Mouse (Mus musculus): ENCODE results near the gene Cabin1.

DNA sequence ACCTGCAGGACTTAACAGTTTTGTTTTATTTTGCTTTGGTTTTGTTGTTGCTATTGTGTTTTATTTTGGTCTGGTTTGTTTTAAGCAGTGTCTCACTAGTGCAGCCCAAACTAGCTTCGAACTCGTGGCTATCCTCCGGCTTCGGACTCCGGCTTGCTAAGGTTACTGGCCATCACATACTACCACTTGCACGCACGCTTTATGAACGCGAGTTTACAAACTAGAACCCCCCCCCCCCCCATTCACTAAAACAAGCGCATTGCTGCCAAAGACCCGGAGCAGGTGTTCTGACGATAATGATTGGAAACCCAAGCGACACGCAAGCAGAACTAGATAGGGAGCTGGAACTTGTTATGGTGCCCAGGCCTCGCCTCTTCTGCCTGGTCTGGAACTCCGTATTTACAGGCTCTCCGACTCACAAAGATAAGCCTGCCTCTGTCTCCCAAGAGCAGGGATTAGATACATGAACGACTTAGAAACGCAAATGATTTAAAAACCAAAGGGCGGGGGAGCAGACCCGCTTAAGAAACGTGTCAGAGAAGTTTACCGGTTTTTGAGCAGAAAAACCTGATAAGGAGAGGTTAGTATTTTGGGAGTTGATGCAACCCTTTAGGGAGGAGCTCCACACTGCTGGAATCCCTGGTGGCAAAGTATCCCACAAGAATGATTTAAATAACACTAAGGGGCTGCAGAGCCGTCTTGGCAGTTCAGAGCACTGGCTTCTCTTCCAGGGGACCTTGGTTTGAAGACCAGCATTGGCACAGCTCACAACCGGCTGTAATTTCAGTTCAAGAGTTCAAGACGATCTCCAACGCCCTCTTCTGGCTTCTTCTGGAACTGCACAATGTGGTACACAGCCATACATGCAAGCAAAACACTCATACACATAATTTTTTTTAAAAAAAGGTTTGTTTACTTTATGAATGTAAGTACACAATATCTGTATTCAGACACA is 655 bp upstream of the Cabin1 start:
- TF ChIP-seq GATA1 (IDR thresholded peaks at IDR 0.05; ENCODE audit: borderline replicate concordance, low read length) = no peak
- no peak for TF ChIP-seq FLI1 (IDR thresholded peaks at IDR 0.05; ENCODE audit: low read length)

All from megakaryocyte, embryonic 14.5 days (primary cell).